ENCODE assay signal across 29 mouse cellular contexts in the genomic region with DNA sequence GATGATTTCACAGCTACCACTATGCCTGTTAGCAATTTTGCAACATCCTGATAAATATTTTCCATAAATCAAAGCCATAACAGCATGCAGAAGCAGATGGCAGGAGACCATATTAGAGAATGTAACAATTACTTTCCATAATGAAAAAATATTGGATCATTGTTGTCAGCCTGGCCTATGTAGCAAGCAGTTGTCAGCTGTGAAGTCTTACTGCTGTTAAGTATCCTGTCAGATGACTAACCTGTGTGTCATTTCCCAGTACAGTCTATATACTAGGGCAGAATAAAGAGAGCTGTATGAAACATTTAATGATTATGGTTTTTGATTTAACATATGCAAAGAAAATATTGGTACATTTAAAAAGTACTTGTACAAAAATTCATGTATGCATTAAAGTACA.
A peak's percentile ranks its signal among the peaks of the same experiment; 100 is the strongest.
DNase-seq lines count a peak whose midpoint lies in the region; ATAC-seq and TF ChIP-seq lines count a peak whose summit lies in the region.
"Had no signal": no experiment of that assay in that cellular context is flagged by ENCODE, and none has a peak within 500 bp of the region (broad histone marks: within the 10 kb centered on the region; RNA-seq: fewer than 3 reads in every experiment).

No protein-coding gene starts in this region.

- peak; percentile 7 for DNase-seq in forebrain, embryonic 14.5 days (ENCODE audit: low spot score)
- no peak for DNase-seq in hindbrain, embryonic 14.5 days (ENCODE audit: low spot score)
- DNase-seq in hindbrain, embryonic 11.5 days (ENCODE audit: low spot score), result no peak
- DNase-seq in hindbrain, postnatal 0 days (ENCODE audit: low spot score), result no peak
- DNase-seq in thymus, postnatal 36 days, result no peak
- DNase-seq: adrenal gland, adult 8-10 months; adrenal gland, postnatal 25 days; B cell, adult 2 months; cerebellum, adult 11 months; cerebellum, adult 2 months; cerebellum, adult 9-11 months; cerebellum, postnatal 25 days; gastrocnemius, postnatal 25 days; heart, adult 18-20 months; heart, postnatal 10 days; heart, postnatal 4 days; kidney, adult 11 months; kidney, adult 8-10 months had no signal

- no peak overlapping the region for H3K4me2 ChIP-seq in forebrain, embryonic 14.5 days (ENCODE audit: low read length)
- H3K4me2 ChIP-seq in forebrain, embryonic 13.5 days, result no peak overlapping the region
- H3K4me2 ChIP-seq in hindbrain, embryonic 14.5 days (replicated peaks), result no peak overlapping the region
- H3K4me2 ChIP-seq in hindbrain, embryonic 11.5 days (replicated peaks; ENCODE audit: low read depth, low read length), result no peak overlapping the region
- no peak overlapping the region for H3K4me2 ChIP-seq in neural tube, embryonic 14.5 days (ENCODE audit: low read depth, low read length)
- no peak overlapping the region for H3K4me2 ChIP-seq in neural tube, embryonic 15.5 days
- no peak overlapping the region for H3K4me2 ChIP-seq in hindbrain, postnatal 0 days (ENCODE audit: low read depth, low read length)
- H3K4me2 ChIP-seq: embryonic facial prominence, embryonic 12.5 days; embryonic facial prominence, embryonic 15.5 days; heart, embryonic 12.5 days; heart, embryonic 15.5 days; intestine, embryonic 15.5 days had no signal

- no peak overlapping the region for H3K9ac ChIP-seq in forebrain, embryonic 14.5 days (ENCODE audit: low read length)
- no peak overlapping the region for H3K9ac ChIP-seq in forebrain, embryonic 13.5 days
- H3K9ac ChIP-seq in hindbrain, embryonic 14.5 days, result no peak overlapping the region
- H3K9ac ChIP-seq in hindbrain, embryonic 11.5 days (ENCODE audit: low read depth, low read length), result no peak overlapping the region
- no peak overlapping the region for H3K9ac ChIP-seq in neural tube, embryonic 14.5 days (replicated peaks; ENCODE audit: low read depth, low read length)
- H3K9ac ChIP-seq in neural tube, embryonic 15.5 days (replicated peaks), result no peak overlapping the region
- no peak overlapping the region for H3K9ac ChIP-seq in hindbrain, postnatal 0 days (replicated peaks; ENCODE audit: low read length)
- H3K9ac ChIP-seq: embryonic facial prominence, embryonic 12.5 days; embryonic facial prominence, embryonic 15.5 days; heart, embryonic 12.5 days; heart, embryonic 15.5 days; intestine, embryonic 15.5 days had no signal

- H3K4me3 ChIP-seq in forebrain, embryonic 14.5 days (ENCODE audit: low read depth, low read length), result no peak overlapping the region
- H3K4me3 ChIP-seq in forebrain, embryonic 13.5 days, result no peak overlapping the region
- H3K4me3 ChIP-seq in hindbrain, embryonic 14.5 days (replicated peaks; ENCODE audit: low read length), result no peak overlapping the region
- H3K4me3 ChIP-seq in hindbrain, embryonic 11.5 days (ENCODE audit: low read depth, low read length), result no peak overlapping the region
- H3K4me3 ChIP-seq in neural tube, embryonic 14.5 days (ENCODE audit: low read depth, low read length), result no peak overlapping the region
- H3K4me3 ChIP-seq in neural tube, embryonic 15.5 days (replicated peaks), result no peak overlapping the region
- no peak overlapping the region for H3K4me3 ChIP-seq in hindbrain, postnatal 0 days (ENCODE audit: low read length)
- H3K4me3 ChIP-seq: embryonic facial prominence, embryonic 12.5 days; embryonic facial prominence, embryonic 15.5 days; heart, embryonic 12.5 days; heart, embryonic 15.5 days; intestine, embryonic 15.5 days had no signal

- ATAC-seq in forebrain, embryonic 14.5 days, result no peak
- no peak for ATAC-seq in forebrain, embryonic 13.5 days
- ATAC-seq in hindbrain, embryonic 14.5 days (ENCODE audit: low FRiP score), result 0 out of 2 replicates have a peak, but pooled peaks have one; percentile 43
- no peak for ATAC-seq in hindbrain, embryonic 11.5 days (ENCODE audit: low FRiP score)
- 0 out of 2 replicates have a peak, but pooled peaks have one; percentile 49 for ATAC-seq in neural tube, embryonic 14.5 days (ENCODE audit: low read depth)
- ATAC-seq in neural tube, embryonic 15.5 days (ENCODE audit: low FRiP score), result no peak
- peak; percentile 32; the same call in 1 of the 2 replicates for ATAC-seq in hindbrain, postnatal 0 days
- ATAC-seq: intestine, embryonic 15.5 days; Patski had no signal

- no peaks in the 10 kb centered on the region for H3K9me3 ChIP-seq in forebrain, embryonic 14.5 days (replicated peaks; ENCODE audit: control insufficient read depth, low read length)
- no peaks in the 10 kb centered on the region for H3K9me3 ChIP-seq in forebrain, embryonic 13.5 days (replicated peaks)
- no peaks in the 10 kb centered on the region for H3K9me3 ChIP-seq in hindbrain, embryonic 14.5 days (ENCODE audit: control insufficient read depth, low read length)
- no peaks in the 10 kb centered on the region for H3K9me3 ChIP-seq in hindbrain, embryonic 11.5 days (ENCODE audit: control insufficient read depth, low read length)
- no peaks in the 10 kb centered on the region for H3K9me3 ChIP-seq in neural tube, embryonic 14.5 days (ENCODE audit: control insufficient read depth, low read length)
- H3K9me3 ChIP-seq in neural tube, embryonic 15.5 days (replicated peaks), result no peaks in the 10 kb centered on the region
- no peaks in the 10 kb centered on the region for H3K9me3 ChIP-seq in hindbrain, postnatal 0 days (ENCODE audit: low read length)
- H3K9me3 ChIP-seq: embryonic facial prominence, embryonic 12.5 days; embryonic facial prominence, embryonic 15.5 days; G1E; heart, embryonic 12.5 days; heart, embryonic 15.5 days; intestine, embryonic 15.5 days had no signal

- no peaks in the 10 kb centered on the region for H3K36me3 ChIP-seq in forebrain, embryonic 14.5 days (ENCODE audit: control insufficient read depth, insufficient read depth, low read length)
- no peaks in the 10 kb centered on the region for H3K36me3 ChIP-seq in forebrain, embryonic 13.5 days (ENCODE audit: poor library complexity, severe bottlenecking)
- H3K36me3 ChIP-seq in hindbrain, embryonic 14.5 days (replicated peaks; ENCODE audit: control insufficient read depth, insufficient read depth), result no peaks in the 10 kb centered on the region
- no peaks in the 10 kb centered on the region for H3K36me3 ChIP-seq in hindbrain, embryonic 11.5 days (ENCODE audit: control insufficient read depth, insufficient read depth, low read length)
- no peaks in the 10 kb centered on the region for H3K36me3 ChIP-seq in neural tube, embryonic 14.5 days (ENCODE audit: control insufficient read depth, insufficient read depth, low read length)
- H3K36me3 ChIP-seq in neural tube, embryonic 15.5 days, result no peaks in the 10 kb centered on the region
- no peaks in the 10 kb centered on the region for H3K36me3 ChIP-seq in hindbrain, postnatal 0 days (ENCODE audit: insufficient read depth, low read length)
- H3K36me3 ChIP-seq: embryonic facial prominence, embryonic 12.5 days; embryonic facial prominence, embryonic 15.5 days; G1E; heart, embryonic 12.5 days; heart, embryonic 15.5 days; intestine, embryonic 15.5 days had no signal

- TF ChIP-seq CTCF in hindbrain, postnatal 0 days (IDR thresholded peaks at IDR 0.05; ENCODE audit: low read depth), result no peak

- no peak overlapping the region for H3K27ac ChIP-seq in forebrain, embryonic 14.5 days (ENCODE audit: low read depth, low read length)
- no peak overlapping the region for H3K27ac ChIP-seq in forebrain, embryonic 13.5 days
- no peak overlapping the region for H3K27ac ChIP-seq in hindbrain, embryonic 14.5 days
- H3K27ac ChIP-seq in hindbrain, embryonic 11.5 days (ENCODE audit: low read depth, low read length), result no peak overlapping the region
- H3K27ac ChIP-seq in neural tube, embryonic 14.5 days (ENCODE audit: low read depth, low read length), result no peak overlapping the region
- no peak overlapping the region for H3K27ac ChIP-seq in neural tube, embryonic 15.5 days (replicated peaks)
- H3K27ac ChIP-seq in hindbrain, postnatal 0 days, result no peak overlapping the region
- H3K27ac ChIP-seq: embryonic facial prominence, embryonic 12.5 days; embryonic facial prominence, embryonic 15.5 days; heart, embryonic 15.5 days; intestine, embryonic 15.5 days had no signal

- H3K27me3 ChIP-seq in forebrain, embryonic 14.5 days (replicated peaks; ENCODE audit: control insufficient read depth, insufficient read depth, low read length), result no peaks in the 10 kb centered on the region
- no peaks in the 10 kb centered on the region for H3K27me3 ChIP-seq in forebrain, embryonic 13.5 days
- H3K27me3 ChIP-seq in hindbrain, embryonic 14.5 days (ENCODE audit: control insufficient read depth, insufficient read depth, low read length), result no peaks in the 10 kb centered on the region
- no peaks in the 10 kb centered on the region for H3K27me3 ChIP-seq in hindbrain, embryonic 11.5 days (ENCODE audit: control insufficient read depth, insufficient read depth, low read length)
- no peaks in the 10 kb centered on the region for H3K27me3 ChIP-seq in neural tube, embryonic 14.5 days (ENCODE audit: control insufficient read depth, insufficient read depth, low read length)
- H3K27me3 ChIP-seq in neural tube, embryonic 15.5 days (replicated peaks), result no peaks in the 10 kb centered on the region
- no peaks in the 10 kb centered on the region for H3K27me3 ChIP-seq in hindbrain, postnatal 0 days (ENCODE audit: insufficient read depth, low read length)
- H3K27me3 ChIP-seq: CH12.LX; embryonic facial prominence, embryonic 12.5 days; embryonic facial prominence, embryonic 15.5 days; heart, embryonic 12.5 days; heart, embryonic 15.5 days; intestine, embryonic 15.5 days had no signal

- no peaks in the 10 kb centered on the region for H3K4me1 ChIP-seq in forebrain, embryonic 14.5 days (ENCODE audit: control insufficient read depth, insufficient read depth, low read length)
- no peaks in the 10 kb centered on the region for H3K4me1 ChIP-seq in forebrain, embryonic 13.5 days
- H3K4me1 ChIP-seq in hindbrain, embryonic 14.5 days (replicated peaks; ENCODE audit: control insufficient read depth, insufficient read depth, low read length), result no peaks in the 10 kb centered on the region
- H3K4me1 ChIP-seq in hindbrain, embryonic 11.5 days (replicated peaks; ENCODE audit: control insufficient read depth, insufficient read depth, low read length), result no peaks in the 10 kb centered on the region
- no peaks in the 10 kb centered on the region for H3K4me1 ChIP-seq in neural tube, embryonic 14.5 days (ENCODE audit: control insufficient read depth, insufficient read depth, low read length)
- H3K4me1 ChIP-seq in neural tube, embryonic 15.5 days, result no peaks in the 10 kb centered on the region
- no peaks in the 10 kb centered on the region for H3K4me1 ChIP-seq in hindbrain, postnatal 0 days (ENCODE audit: insufficient read depth, low read length)
- H3K4me1 ChIP-seq: embryonic facial prominence, embryonic 12.5 days; embryonic facial prominence, embryonic 15.5 days; heart, embryonic 12.5 days; heart, embryonic 15.5 days; intestine, embryonic 15.5 days had no signal

Comparison
In these comparisons a context has a peak if more than half of its experiments do, and no peak if none do; other contexts are left out.
1. ATAC-seq: peak in hindbrain, embryonic 14.5 days (single experiment), neural tube, embryonic 14.5 days (single experiment) and hindbrain, postnatal 0 days (single experiment); none in forebrain, embryonic 14.5 days (single experiment), forebrain, embryonic 13.5 days (single experiment), hindbrain, embryonic 11.5 days (single experiment) and neural tube, embryonic 15.5 days (single experiment).